Mouse (Mus musculus): ENCODE results near the gene Apbb1.

Apbb1 gene

DNA sequence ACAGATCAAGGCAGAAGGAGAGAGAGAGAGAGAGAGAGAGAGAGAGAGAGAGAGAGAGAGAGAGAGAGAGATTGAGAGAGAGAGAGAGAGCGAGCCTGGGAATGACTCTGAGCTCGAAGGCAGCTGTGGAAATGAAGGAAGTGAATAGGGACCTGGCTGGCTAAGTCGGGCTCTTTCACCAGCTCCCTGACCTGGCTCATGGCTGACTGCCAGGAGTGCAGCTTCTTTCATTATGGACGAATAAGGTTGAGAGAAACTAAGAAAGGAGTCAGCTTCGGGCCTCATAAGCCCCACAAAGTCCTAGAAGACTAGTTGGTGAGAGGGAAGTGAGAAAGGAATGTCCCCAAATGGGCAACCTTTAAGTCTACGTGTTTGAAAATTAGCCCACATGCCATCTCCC, 61.3 kb downstream of the Apbb1 start:
- in situ Hi-C loops (cut with MboI, MseI) = loop anchor here (25.0 kb wide), 1 partner anchor 258 kb away; no protein-coding TSS in a partner anchor

DNA sequence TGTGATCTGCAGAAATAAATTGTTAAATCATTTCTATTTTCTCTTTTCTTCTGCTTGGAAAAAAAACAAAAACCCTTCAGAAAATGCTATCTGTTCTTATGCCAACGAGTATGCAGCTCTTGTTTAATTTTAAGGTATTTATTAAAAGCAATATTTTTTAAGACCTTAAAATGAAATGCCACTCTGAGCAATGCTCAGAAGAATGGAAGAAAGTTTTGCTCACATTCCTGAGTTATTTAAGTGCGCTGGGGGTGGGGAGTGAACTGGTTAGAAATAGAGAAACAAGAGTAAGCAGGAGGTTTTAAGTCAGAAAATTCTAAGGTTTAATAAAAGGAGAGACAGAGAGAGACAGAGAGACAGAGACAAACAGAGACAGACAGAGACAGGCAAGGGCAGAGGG, 61.7 kb downstream of the Apbb1 start:
- in situ Hi-C loops (cut with MboI, MseI) = loop anchor here (25.0 kb wide), 1 partner anchor 257 kb away; no protein-coding TSS in a partner anchor

DNA sequence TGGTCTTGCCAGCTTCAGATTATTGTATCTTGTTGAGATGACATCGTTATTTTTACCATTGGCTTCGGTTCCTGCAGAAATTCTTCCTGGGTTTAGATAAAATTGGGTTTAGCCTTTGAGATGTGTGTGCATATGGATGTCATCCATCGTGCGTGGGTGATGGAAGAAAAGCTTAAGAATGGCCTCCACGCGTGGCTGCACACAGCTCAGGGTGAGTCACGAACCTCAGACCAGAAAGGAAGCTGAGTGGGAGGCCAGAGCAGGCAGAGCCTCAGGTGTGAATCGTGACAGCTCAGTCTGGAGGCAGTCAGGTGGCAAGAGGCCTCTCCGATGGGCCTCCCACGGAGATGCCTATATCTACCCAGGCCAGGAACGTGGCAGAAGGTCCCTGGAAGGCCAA, 62.1 kb downstream of the Apbb1 start:
- in situ Hi-C loops (cut with MboI, MseI) = loop anchor here (25.0 kb wide), 1 partner anchor 257 kb away; no protein-coding TSS in a partner anchor

DNA sequence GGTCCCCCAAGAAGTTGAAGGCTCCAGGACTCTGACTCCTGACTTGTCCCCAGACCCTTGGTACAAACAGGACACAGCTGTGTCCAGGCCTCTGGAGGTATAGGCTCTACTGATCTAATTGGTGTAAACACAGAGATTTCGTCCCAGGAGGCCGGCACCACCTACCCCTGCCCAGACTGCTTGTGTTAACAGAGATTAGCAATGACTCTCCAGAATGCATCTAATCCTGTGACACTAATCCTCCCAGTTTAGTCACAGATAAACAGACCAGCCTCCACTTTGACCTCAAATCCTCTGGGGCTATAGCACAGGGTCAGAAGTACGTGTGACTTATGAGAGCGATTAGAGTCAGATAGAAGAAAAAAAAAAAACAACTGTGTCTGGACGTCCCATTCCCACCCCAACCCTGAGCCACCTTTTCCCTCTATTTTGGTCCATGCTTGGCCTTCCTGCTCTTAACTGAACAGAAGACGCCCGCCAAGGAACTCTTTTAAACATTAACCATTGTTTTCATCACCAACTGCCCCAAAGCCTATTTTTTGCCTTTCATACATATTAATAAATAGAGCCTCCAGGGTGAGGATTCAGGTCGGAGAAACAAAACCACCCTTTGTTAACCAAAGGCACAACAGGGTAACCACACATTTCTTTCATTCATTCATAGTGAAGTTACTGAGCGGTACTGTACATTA, 64.6 kb downstream of the Apbb1 start:
- in situ Hi-C loops (cut with MboI, MseI) = loop anchor here (25.0 kb wide), 1 partner anchor 255 kb away; no protein-coding TSS in a partner anchor

DNA sequence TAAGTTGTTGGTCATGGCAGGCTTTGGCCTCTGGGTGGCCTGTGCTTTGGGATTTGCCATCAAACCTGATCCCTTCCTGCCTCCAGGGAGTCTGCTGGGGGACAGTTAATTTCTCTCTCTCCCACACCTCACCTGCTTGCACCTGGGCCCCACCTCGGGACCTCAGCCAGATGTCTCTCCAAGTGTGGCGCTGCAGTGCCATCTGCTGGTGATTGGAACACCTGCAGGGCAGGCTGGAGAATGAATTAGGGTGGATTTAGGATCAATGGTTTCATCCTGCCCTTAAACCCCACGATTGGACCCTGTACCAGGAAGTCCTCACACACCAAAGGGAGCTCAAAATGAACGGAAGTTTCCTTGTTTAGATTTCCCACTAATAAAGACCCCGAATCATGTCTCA, 66.3 kb downstream of the Apbb1 start:
- in situ Hi-C loops (cut with MboI, MseI) = loop anchor here (25.0 kb wide), 1 partner anchor 253 kb away; no protein-coding TSS in a partner anchor

- in situ Hi-C loops (cut with MboI, MseI) = loop anchor here (25.0 kb wide), 1 partner anchor 252 kb away; no protein-coding TSS in a partner anchor
These were observed 66.9 kb downstream of the Apbb1 start for GRCm38 (mm10) chr7:105514561-105514960.

GRCm38 (mm10) chr7:105513845-105514291, 67.6 kb downstream of the Apbb1 start:
- in situ Hi-C loops (cut with MboI, MseI) = loop anchor here (25.0 kb wide), 1 partner anchor 252 kb away; no protein-coding TSS in a partner anchor

GRCm38 (mm10) chr7:105510143-105510542, 71.3 kb downstream of the Apbb1 start:
- in situ Hi-C loops (cut with MboI, MseI) = loop anchor here (25.0 kb wide), 1 partner anchor 248 kb away; no protein-coding TSS in a partner anchor
